ENCODE assay signal across 8 mouse cellular contexts in the genomic region with DNA sequence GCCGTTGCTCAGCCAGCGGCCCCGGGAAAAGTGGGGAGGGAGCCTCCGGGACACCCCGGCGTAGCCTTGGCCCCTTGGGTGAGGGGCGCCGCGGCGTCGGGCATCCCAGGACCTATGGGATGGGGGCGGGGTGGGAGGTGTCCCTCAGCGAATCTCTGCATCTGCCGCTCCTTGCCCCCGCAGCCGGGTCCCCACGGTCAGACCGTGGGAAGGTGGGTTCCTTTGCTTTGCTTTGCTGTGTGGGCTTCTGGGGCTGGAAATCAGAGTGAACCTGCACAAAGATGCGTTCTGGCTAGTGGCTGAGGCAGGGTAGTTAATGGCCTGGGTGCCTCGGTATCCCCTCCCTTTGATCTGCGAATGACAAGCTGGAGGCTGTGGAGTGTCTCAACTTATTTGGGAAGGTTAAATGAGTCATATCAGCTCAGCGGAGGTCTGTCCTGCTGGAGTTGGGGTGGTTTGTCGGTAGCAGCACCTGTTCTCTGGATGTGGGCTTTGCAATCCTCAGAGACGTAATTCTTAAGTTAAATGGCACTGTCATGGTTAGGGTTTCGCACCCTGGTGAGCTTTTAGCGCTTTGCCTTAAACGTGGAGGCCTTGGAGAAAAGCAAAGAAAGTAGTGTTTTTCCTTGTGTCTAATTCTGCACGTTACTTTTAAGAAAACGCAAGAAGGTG. TPM values are rescaled to one million over a fixed set of nuclear protein-coding genes. Genes with fewer than 3 reads are reported as not detected.
DNase-seq lines count a peak whose midpoint lies in the region; ATAC-seq and TF ChIP-seq lines count a peak whose summit lies in the region.

No protein-coding gene starts in this region.

- H3K36me3 ChIP-seq in embryonic facial prominence, embryonic 13.5 days: no peaks in the 10 kb centered on the region
- no peaks in the 10 kb centered on the region for H3K36me3 ChIP-seq in hindbrain, embryonic 15.5 days
- H3K36me3 ChIP-seq in liver, embryonic 14.5 days (replicated peaks; ENCODE audit: control insufficient read depth, insufficient read depth, low read depth): no peaks in the 10 kb centered on the region
- H3K36me3 ChIP-seq in spleen, adult 2 months (ENCODE audit: control insufficient read depth, insufficient read depth, low read length): no peaks in the 10 kb centered on the region

- peak overlapping the region; percentile 91 for H3K4me2 ChIP-seq in embryonic facial prominence, embryonic 13.5 days
- H3K4me2 ChIP-seq in hindbrain, embryonic 15.5 days: peak overlapping the region; percentile 72
- H3K4me2 ChIP-seq in liver, embryonic 14.5 days (ENCODE audit: low read depth): peak overlapping the region; percentile 81

- DNase-seq in lung, adult 2 months: peak; percentile 54
- no peak for DNase-seq in lung, postnatal 10 days
- DNase-seq in MN1 (ENCODE audit: low spot score): peak; percentile 38
- no peak for DNase-seq in liver, embryonic 14.5 days (ENCODE audit: low read depth in 3 of 3, low spot score in 3 of 3)
- DNase-seq in spleen, adult 2 months (ENCODE audit: low read depth in 1 of 2, low spot score in 2 of 2): peak in 1 of 2 experiments; percentile 30
- no peak for DNase-seq in yolk sac, embryonic 10.5 days (ENCODE audit: low spot score)

- H3K4me1 ChIP-seq in lung, adult 2 months (ENCODE audit: control insufficient read depth, insufficient read depth, low read length): peaks cover 2% of the 10 kb centered on the region
- peaks cover 6% of the 10 kb centered on the region for H3K4me1 ChIP-seq in embryonic facial prominence, embryonic 13.5 days
- peaks cover 12% of the 10 kb centered on the region for H3K4me1 ChIP-seq in hindbrain, embryonic 15.5 days (replicated peaks)
- peaks cover 0 to 2% of the 10 kb centered on the region in 2 experiments; a peak in 2 of 4 replicates for H3K4me1 ChIP-seq in liver, embryonic 14.5 days (replicated peaks; ENCODE audit: control insufficient read depth in 2 of 2, insufficient read depth in 2 of 2, low read length in 1 of 2)
- H3K4me1 ChIP-seq in spleen, adult 2 months (ENCODE audit: control insufficient read depth, insufficient read depth, insufficient read length): peaks cover 3% of the 10 kb centered on the region; the same call in 1 of the 2 replicates

- ATAC-seq in embryonic facial prominence, embryonic 13.5 days (ENCODE audit: insufficient number of reproducible peaks, insufficient read depth, low FRiP score, low TSS enrichment, low read depth): no peak; the same call in 1 of the 2 replicates
- no peak for ATAC-seq in hindbrain, embryonic 15.5 days (ENCODE audit: low FRiP score, low read depth)
- ATAC-seq in liver, embryonic 14.5 days (ENCODE audit: insufficient read depth): no peak

- no peaks in the 10 kb centered on the region for H3K9me3 ChIP-seq in embryonic facial prominence, embryonic 13.5 days
- H3K9me3 ChIP-seq in hindbrain, embryonic 15.5 days: no peaks in the 10 kb centered on the region
- no peaks in the 10 kb centered on the region for H3K9me3 ChIP-seq in liver, embryonic 14.5 days (ENCODE audit: control insufficient read depth, low read length)

- H3K4me3 ChIP-seq in lung, adult 2 months (replicated peaks; ENCODE audit: extremely low read depth, low read depth, low read length): peak overlapping the region; percentile 83
- H3K4me3 ChIP-seq in embryonic facial prominence, embryonic 13.5 days: peak overlapping the region; percentile 86
- peak overlapping the region; percentile 72 for H3K4me3 ChIP-seq in hindbrain, embryonic 15.5 days
- peak overlapping the region; percentile 77 to 80 for H3K4me3 ChIP-seq in liver, embryonic 14.5 days (ENCODE audit: insufficient read depth in 1 of 2, low read depth in 2 of 2, low read length in 2 of 2)
- peak overlapping the region; percentile 91 for H3K4me3 ChIP-seq in spleen, adult 2 months (ENCODE audit: extremely low read depth, insufficient read depth, insufficient read length)

- 2% methylated on average over 29 of the region's 29 CpGs for WGBS in lung, adult 2 months
- 1% methylated on average over 29 of the region's 29 CpGs for WGBS in embryonic facial prominence, embryonic 13.5 days
- under 1% methylated on average over 29 of the region's 29 CpGs for WGBS in hindbrain, embryonic 15.5 days
- WGBS in liver, embryonic 14.5 days (ENCODE audit: insufficient replicate concordance): under 1% methylated on average over 29 of the region's 29 CpGs
- WGBS in spleen, adult 2 months: 1% methylated on average over 29 of the region's 29 CpGs

- TF ChIP-seq CTCF in lung, adult 2 months (IDR thresholded peaks at IDR 0.05; ENCODE audit: insufficient read depth, low read length): no peak
- TF ChIP-seq CTCF in liver, embryonic 14.5 days (IDR thresholded peaks at IDR 0.05; ENCODE audit: low read depth): no peak
- no peak for TF ChIP-seq CTCF in spleen, adult 2 months (IDR thresholded peaks at IDR 0.05; ENCODE audit: extremely low read depth, insufficient read depth, insufficient read length, insufficient replicate concordance)

- peak overlapping the region; percentile 85 for H3K27ac ChIP-seq in embryonic facial prominence, embryonic 13.5 days
- H3K27ac ChIP-seq in hindbrain, embryonic 15.5 days (replicated peaks): peak overlapping the region; percentile 98
- H3K27ac ChIP-seq in liver, embryonic 14.5 days: no peak overlapping the region; the same call in 1 of the 2 replicates
- peak overlapping the region; percentile 71; the same call in 1 of the 2 replicates for H3K27ac ChIP-seq in spleen, adult 2 months (ENCODE audit: insufficient read depth, low read length)

- TF ChIP-seq EP300 in liver, embryonic 14.5 days (IDR thresholded peaks at IDR 0.05; ENCODE audit: low read depth): no peak

- no peaks in the 10 kb centered on the region for H3K27me3 ChIP-seq in embryonic facial prominence, embryonic 13.5 days
- no peaks in the 10 kb centered on the region for H3K27me3 ChIP-seq in hindbrain, embryonic 15.5 days
- no peaks in the 10 kb centered on the region for H3K27me3 ChIP-seq in liver, embryonic 14.5 days (ENCODE audit: control insufficient read depth, insufficient read depth, low read length)
- H3K27me3 ChIP-seq in spleen, adult 2 months (ENCODE audit: control insufficient read depth, insufficient read depth, low read length): no peaks in the 10 kb centered on the region

- no peak for TF ChIP-seq POLR2A in lung, adult 2 months (IDR thresholded peaks at IDR 0.05; ENCODE audit: borderline replicate concordance, extremely low read depth, low read depth, low read length)
- TF ChIP-seq POLR2A in spleen, adult 2 months (IDR thresholded peaks at IDR 0.05; ENCODE audit: low read depth, low read length): no peak

- H3K9ac ChIP-seq in embryonic facial prominence, embryonic 13.5 days: peak overlapping the region; percentile 94
- H3K9ac ChIP-seq in hindbrain, embryonic 15.5 days: peak overlapping the region; percentile 90
- H3K9ac ChIP-seq in liver, embryonic 14.5 days (replicated peaks): peak overlapping the region; percentile 63

RNA-seq across cellular contexts. Expression of gene Fut8, which starts 1.6 kb away (rescaled TPM):
- polyA plus RNA-seq in lung, adult 2 months (2012; rRNA removed): 9.4 and 12.4 TPM in 2 replicates
- 25.6 and 29.5 TPM in 2 replicates for polyA plus RNA-seq in embryonic facial prominence, embryonic 13.5 days (2015; fragmentation: Nextera tagmentation; extraction: Ambion mirVana)
- 65.2 and 65.6 TPM in 2 replicates for polyA plus RNA-seq in hindbrain, embryonic 15.5 days (2015; fragmentation: Nextera tagmentation; extraction: Ambion mirVana)
- polyA plus RNA-seq in liver, embryonic 14.5 days (2012; rRNA removed): 3.0 and 4.4 TPM in 2 replicates
- polyA plus RNA-seq in liver, embryonic 14.5 days (2014; fragmentation: Nextera tagmentation; extraction: Ambion mirVana): 8.7 and 10.2 TPM in 2 replicates
- 4.0 and 4.2 TPM in 2 replicates for polyA plus RNA-seq in spleen, adult 2 months (2012; rRNA removed)

Comparison
In these comparisons a context has a peak if more than half of its experiments do, and no peak if none do; other contexts are left out.
1. DNase-seq: peak in lung, adult 2 months (single experiment) and MN1 (single experiment); none in lung, postnatal 10 days (single experiment), liver, embryonic 14.5 days (0 of 3) and yolk sac, embryonic 10.5 days (single experiment).
2. Peak in every context shown above with its lines, with median percentiles within 50 percentile points of each other: H3K4me3 ChIP-seq, H3K4me2 ChIP-seq and H3K9ac ChIP-seq.